Mouse (Mus musculus) retina, embryonic 14.5 days (tissue): ENCODE measurements at regions not wholly inside any gene's neighbourhood (a gene's known extent, or its start where the extent isn't known, plus 50 kb on each side); places are given as distances from the start of the nearest gene placed in this dataset.
"Not testable (repeated sequence)": the region's sequence is repeated elsewhere in the genome, so short reads cannot be mapped to it uniquely, and the experiment has no call there.

Experiments used
- DNase-seq: peaks from one replicate; pipeline ENCODE4 v3.0.0-alpha.2; 2015; ENCODE audit warnings: low spot score

GRCm38 (mm10) chr3:11094804-11095203 is 759.3 kb upstream of the Gm38303 start:
- no peak for DNase-seq

- DNase-seq: peak; percentile 6
These were observed 758.7 kb upstream of the Gm38303 start for GRCm38 (mm10) chr3:11094138-11094537.

- DNase-seq: no peak
These were observed 747.8 kb upstream of the Gm38303 start for GRCm38 (mm10) chr3:11083291-11083690.

GRCm38 (mm10) chr3:11074012-11074411 is 738.5 kb upstream of the Gm38303 start:
- DNase-seq: no peak

- DNase-seq: no peak
These were observed 699.7 kb upstream of the Gm38303 start for GRCm38 (mm10) chr3:11034995-11035769.

- no peak for DNase-seq
These were observed 694.5 kb upstream of the Gm38303 start for GRCm38 (mm10) chr3:11029991-11030390.

GRCm38 (mm10) chr3:11024422-11024821 is 688.9 kb upstream of the Gm38303 start:
- no peak for DNase-seq

GRCm38 (mm10) chr3:11020048-11020447 is 684.6 kb upstream of the Gm38303 start:
- no peak for DNase-seq

GRCm38 (mm10) chr3:11014911-11015310 is 679.4 kb upstream of the Gm38303 start:
- DNase-seq: not testable (repeated sequence)

- no peak for DNase-seq
These were observed 671.9 kb upstream of the Gm38303 start for GRCm38 (mm10) chr3:11007363-11007762.

GRCm38 (mm10) chr3:11006531-11007269 is 671.2 kb upstream of the Gm38303 start:
- DNase-seq: no peak

GRCm38 (mm10) chr3:10978968-10979367 is 643.5 kb upstream of the Gm38303 start:
- DNase-seq: no peak

- no peak for DNase-seq
These were observed 638.9 kb upstream of the Gm38303 start for GRCm38 (mm10) chr3:10974429-10974828.

GRCm38 (mm10) chr3:10952583-10952982 is 617.1 kb upstream of the Gm38303 start:
- no peak for DNase-seq

- DNase-seq: no peak
These were observed 581.6 kb upstream of the Gm38303 start for GRCm38 (mm10) chr3:10917056-10917455.

GRCm38 (mm10) chr3:10891981-10892380 is 556.5 kb upstream of the Gm38303 start:
- DNase-seq: no peak
